Mouse (Mus musculus): ENCODE data around the gene Sema4g.

Sema4g gene

GRCm38 (mm10) chr19:45005444-45005843 is 16.5 kb downstream of the Sema4g start, which contains the start of gene Twnk:
Gene Twnk (plus strand): TSS chr19:45005663.
- peak; percentile 80 for DNase-seq

- peak; percentile 98 for DNase-seq
Measured at GRCm38 (mm10) chr19:45005957-45006712, 17.2 kb downstream of the Sema4g start, which contains the start of gene Mrpl43. Gene Mrpl43 (minus strand): TSS chr19:45006442.

DNA sequence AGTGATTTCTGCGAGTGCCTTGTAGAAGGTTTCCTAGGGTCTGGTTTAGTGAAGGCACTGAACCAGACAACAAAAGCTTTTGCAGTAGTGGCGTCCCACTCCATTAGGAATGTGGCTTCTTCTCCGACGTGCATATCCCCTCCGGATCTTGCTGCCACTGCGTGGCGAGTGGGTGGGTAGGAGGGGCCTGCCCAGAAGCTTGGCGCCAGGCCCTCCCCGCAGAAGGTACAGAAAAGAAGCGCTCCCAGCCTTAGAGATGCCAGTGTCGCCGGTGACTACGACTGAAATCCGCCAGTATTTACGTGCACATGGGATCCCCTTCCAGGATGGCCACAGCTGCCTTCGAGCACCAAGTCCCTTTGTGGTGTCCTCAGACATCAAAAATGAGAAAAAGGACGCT is 18.1 kb downstream of the Sema4g start:
- no peak for DNase-seq

DNA sequence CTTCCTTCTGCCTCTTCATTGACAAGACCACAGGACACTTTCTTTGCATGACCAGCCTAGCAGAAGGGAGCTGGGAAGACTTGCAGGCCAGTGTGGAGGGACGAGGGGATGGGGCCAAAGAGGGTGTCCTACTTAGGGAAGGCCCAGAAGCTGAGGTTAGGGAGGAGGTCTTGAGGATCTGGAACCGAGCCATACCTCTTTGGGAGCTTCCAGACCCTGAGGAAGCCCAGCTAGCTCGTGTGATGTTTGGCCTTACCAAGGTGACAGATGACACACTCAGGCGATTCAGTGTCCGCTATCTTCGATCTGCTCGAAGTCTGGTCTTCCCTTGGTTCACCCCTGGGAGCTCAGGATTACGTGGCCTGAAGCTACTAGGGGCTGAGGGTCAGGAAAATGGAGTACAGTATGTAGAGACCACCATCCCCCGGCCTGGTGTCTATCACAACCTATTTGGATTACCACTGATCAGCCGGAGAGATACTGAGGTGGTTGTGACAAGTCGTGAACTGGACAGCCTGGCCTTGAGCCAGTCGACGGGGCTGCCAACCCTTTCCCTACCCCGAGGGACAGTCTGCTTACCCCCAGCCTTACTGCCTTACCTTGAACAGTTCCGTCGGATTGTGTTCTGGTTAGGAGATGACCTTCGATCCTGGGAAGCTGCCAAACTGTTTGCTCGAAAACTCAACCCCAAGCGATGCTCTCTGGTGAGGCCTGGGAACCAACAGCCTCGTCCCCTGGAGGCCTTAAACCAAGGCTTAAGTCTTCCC is 18.7 kb downstream of the Sema4g start:
- DNase-seq = peak; percentile 74

GRCm38 (mm10) chr19:45010646-45011045 is 21.7 kb downstream of the Sema4g start:
- DNase-seq = no peak

- no peak for DNase-seq
Measured at GRCm38 (mm10) chr19:45012219-45012618, 23.3 kb downstream of the Sema4g start.

GRCm38 (mm10) chr19:45012636-45013035 is 23.7 kb downstream of the Sema4g start:
- DNase-seq = peak; percentile 45

- no peak for DNase-seq
Measured at GRCm38 (mm10) chr19:45013581-45014225, 24.8 kb downstream of the Sema4g start.

DNA sequence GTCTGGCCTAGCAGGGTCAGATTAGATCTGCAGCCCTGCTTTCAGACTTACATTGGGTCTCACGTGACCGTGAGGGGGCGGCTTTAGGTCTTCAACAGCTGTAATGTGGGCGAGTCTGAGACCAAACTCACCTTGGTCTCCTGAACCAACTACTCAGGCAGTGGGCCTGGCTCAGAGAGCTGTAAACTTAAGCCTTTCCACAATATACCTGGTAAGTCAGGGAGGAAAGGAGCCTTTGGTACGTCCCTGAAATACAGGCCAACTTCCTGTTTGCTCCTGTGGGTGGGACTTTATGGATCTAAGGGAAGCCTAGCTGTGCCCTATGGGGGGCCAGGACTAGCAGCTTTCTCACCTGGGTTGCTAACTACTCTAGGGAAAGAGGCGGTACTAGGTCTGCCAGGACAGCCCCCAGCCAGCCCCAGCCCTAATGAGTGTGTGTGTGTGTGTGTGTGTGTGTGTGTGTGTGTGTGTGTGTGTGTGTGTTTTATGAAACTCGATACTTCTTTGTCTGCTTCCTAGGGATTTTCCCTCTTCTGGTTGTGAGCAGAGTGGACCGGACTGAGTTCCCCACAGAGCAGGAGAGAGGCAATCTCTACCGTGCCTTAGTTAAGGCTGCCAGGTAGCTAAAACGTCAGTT is 25.6 kb downstream of the Sema4g start, which contains the start of gene Lzts2:
Lzts2 (plus strand) TSS at position 80 of the 637 bp plus-strand sequence.
- peak; percentile 59 for DNase-seq

DNA sequence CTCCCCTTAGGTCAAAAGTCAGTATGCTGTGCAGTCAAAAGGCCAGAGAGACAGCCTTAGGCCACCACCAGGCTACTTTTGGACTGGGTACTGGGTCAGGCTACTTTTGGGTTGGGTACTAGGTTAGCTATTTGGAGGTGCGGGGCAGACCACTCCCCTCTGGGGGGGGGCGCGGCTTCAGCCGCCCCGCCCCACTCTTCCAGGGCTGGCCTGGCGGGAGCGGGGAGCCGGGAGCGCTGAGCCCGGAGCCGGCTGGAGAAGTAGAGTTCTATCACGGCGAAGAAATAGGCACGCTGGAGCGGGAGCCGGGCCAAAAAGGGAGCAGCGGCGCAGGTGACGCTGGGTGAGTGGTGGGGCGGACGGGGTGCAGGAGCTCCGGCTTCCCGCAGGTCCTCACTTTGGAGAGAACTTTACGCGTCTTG is 26.1 kb downstream of the Sema4g start:
- peak; percentile 90 for DNase-seq

DNA sequence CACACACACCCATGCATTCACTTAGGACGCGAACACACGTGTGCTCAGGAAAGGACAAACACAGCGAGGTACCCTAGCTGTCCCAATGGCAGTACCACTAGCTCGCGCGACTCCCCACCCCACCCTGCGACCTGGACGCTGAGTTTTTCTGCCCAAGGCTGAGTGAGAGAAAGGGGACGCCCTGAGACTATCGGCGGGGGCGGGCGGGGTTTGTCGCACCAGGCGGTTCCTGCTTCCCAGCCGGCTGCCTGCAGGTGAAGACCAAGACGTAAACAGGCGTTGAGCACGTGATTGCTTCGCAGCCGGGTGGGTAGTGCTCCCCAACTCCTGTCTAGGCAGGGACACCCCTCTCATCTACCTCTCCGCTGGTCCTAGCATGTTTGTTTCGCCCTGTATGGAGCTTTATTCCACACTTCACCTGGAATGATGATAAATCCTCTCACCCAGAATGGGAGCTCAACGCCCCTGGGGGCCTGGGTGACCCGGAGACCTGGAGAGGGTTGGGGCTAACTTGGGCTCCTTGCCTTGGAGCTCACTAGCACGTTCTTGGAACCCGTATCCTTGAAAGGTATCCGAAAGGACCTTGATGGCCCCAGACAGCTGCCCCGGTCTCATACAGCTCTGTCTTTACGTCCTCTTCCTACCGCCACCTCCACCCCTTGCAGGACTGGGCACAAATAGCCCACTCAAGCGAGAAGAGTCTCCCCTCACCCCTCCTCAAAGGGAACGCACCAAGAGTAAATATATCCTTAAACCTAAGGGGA is 26.8 kb downstream of the Sema4g start:
- peak; percentile 76 for DNase-seq

DNA sequence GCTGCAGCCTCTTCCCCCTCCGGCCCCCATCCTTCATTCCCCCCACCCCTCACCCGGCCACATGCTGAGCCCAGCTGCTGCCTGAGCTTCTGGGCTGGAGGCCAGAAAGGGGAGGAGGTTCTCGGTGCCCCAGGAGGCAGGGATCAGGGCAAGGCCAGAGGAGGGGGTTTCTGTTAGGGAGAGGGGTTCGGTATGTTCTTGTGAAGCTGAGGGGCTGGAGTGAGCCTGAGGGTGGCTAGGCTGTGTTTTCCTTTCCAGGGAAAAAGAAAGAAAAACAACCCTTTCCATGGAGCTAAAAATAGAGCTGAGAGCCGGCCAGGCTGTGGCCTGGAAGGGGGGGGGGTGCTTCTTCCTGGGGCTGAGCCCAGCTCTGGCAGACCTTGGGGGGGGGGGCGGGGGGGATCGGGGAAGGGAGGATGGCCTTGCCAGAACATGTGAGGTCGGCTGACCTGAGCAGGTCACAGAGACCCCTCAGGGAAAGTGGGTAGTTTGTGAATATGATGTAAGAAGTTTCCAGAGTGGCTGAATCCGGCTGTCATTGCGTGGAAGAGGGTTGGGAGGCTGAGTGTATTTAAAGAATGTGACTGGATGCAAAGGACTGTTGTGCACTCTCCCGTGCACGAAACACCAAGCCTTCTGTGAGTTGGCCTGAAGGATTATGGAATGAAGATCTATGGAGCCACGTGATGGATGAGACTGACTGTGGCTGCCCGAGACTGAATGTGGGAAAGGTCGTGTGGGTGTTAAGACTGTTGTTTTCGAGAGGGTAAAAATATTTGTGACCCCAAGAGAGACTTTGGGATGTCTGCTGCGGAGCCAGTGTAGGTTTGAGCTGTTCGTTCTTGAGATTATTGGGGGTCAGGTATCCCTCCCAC is 27.7 kb downstream of the Sema4g start:
- DNase-seq = peak; percentile 90

- DNase-seq = peak; percentile 88
Measured at GRCm38 (mm10) chr19:45017216-45017771, 28.4 kb downstream of the Sema4g start.

- DNase-seq = peak; percentile 89
Measured at GRCm38 (mm10) chr19:45017909-45018308, 29.0 kb downstream of the Sema4g start.

DNA sequence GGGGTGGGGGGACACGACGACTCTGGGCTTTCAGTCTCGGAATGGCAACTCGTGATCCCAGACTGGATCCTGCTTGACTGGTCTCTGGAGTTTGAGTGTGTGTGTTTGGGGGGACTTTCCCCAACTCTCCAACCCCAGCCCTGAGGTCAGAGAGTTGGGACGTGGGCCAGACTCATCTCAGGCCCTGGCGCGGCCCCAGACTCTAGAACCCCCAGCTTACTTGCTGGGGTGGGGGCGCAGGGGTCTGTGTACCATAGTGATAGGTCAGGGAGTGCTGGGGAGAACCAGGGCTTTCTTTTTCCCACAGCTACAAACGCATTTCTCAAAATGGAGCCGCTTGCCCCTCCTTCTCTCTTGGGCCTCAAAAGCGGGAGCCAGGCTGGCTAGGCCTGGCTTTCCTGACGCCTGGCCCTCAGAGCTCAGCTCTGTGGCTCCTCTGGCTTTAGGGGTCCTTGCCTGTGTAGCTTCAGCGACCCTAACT is 29.5 kb downstream of the Sema4g start:
- peak; percentile 49 for DNase-seq

DNA sequence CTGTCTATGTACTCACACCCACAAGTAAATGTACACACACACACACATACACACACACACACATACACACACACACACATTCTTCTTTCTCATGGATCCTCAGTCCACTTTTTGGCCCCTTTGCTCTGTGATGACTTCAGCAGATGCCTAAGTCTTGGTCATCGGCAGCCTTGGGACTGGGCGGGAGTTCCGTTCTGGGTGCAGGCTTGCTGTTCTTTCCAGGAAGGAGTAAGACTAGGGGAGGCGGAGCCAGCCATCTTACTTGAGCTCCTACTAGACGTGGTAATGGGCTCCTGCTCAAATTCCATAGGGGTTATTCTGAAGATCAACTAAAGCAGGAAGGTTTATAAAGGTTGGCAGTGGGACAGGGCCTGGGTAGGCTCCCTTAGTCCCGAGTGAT is 31.4 kb downstream of the Sema4g start:
- DNase-seq = no peak

DNA sequence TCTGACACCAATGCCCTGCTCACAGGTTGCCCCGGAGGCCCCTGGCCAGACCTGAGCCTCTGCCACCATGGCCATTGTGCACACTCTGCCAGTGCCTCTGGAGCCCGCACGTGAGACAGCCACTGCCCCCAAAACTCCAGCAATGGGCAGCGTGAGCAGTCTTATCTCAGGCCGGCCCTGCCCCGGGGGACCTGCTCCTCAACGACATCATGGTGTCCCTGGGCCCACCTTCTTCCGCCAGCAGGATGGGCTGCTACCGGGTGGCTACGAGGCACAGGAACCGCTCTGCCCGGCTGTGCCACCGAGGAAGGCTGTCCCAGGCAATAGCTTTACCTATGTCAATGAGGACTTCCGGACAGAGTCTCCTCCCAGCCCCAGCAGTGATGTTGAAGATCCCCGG is 32.5 kb downstream of the Sema4g start:
- DNase-seq = no peak

- no peak for DNase-seq
Measured at GRCm38 (mm10) chr19:45023993-45024392, 35.1 kb downstream of the Sema4g start.

DNA sequence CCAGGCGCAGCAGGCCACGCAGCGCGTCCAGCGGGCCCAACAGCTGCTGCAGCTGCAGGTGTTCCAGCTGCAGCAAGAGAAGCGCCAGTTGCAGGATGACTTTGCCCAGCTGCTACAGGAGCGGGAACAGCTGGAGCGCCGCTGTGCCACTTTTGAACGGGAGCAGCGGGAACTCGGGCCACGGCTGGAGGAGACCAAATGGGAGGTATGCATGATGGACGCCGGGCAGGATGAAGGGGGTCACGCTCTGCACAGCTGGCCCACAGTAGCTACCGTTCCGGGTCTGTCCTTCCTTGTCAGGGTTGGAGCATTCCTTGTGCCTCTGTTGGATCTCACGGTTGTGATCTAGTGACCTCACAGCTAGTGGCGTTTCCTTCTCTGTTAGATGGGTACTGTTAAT is 35.9 kb downstream of the Sema4g start:
- no peak for DNase-seq

DNA sequence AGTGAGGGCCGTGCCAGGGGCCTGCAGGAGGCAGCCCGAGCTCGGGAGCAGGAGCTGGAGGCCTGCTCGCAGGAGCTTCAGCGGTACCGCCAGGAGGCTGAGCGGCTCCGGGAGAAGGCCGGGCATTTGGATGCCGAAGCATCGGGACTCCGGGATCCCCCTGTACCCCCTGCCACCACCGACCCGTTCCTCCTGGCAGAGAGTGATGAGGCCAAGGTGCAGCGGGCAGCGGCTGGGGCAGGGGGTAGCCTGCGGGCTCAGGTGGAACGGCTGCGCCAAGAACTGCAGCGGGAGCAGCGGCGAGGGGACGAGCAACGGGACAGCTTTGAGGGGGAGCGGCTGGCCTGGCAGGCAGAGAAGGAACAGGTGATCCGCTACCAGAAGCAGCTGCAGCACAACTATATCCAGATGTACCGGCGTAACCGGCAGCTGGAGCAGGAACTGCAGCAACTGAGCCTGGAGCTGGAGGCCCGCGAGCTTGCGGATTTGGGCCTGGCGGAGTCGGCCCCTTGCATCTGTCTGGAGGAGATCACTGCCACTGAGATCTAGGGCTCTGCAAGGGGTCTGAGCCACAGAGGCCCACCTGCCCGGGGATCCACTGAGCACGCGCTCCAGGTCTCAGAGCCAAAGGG is 37.2 kb downstream of the Sema4g start:
- no peak for DNase-seq
